Mouse (Mus musculus): ENCODE data around the gene Baiap2l2. TPM values are rescaled to one million over a fixed set of nuclear protein-coding genes. Genes with fewer than 3 reads are reported as not detected.

Gene Baiap2l2
- polyA plus RNA-seq (2012; rRNA removed): 113 and 170 TPM in 2 replicates

DNA sequence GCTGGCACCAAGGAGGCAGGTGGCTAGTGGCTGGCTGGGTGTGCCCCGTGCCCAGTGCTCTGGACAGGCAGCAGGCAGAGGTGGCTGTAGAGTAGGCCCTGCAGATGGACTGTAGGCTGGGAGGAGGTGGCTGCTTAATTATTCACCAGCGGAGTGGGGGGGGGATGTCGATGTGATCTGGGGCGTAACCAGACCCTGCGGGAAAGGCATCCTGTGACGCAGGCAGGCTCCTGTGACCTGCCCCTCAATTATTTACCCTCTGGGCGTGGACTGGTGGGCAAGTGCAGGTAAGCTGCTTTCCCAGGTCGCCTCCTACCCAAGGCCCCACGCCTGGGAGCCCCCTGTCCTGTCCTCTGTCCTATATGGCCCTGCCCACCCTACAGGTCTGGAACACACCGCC, at the start of gene Baiap2l2:
Gene Baiap2l2 (minus strand): TSS at position 139 of the 400 bp plus-strand sequence.
- H3K4me3 ChIP-seq (ENCODE audit: insufficient read depth, low read depth, low read length): peak within 1 kb of the TSS; percentile 71

GRCm38 (mm10) chr15:79333409-79333808, 48.1 kb upstream of the Baiap2l2 start:
- TF ChIP-seq POLR2A (IDR thresholded peaks at IDR 0.05; ENCODE audit: low read depth, low read length) (no peak), CTCF (conservative IDR thresholded peaks at IDR 0.05; ENCODE audit: insufficient read depth, insufficient read length, low read depth, low read length) (no peak)
- H3K27me3 ChIP-seq (replicated peaks; ENCODE audit: control insufficient read depth, insufficient read depth, low read length): no peaks in the 10 kb centered on the region
- peaks cover 4% of the 10 kb centered on the region; the same call in 1 of the 2 replicates for H3K4me1 ChIP-seq (ENCODE audit: control insufficient read depth, insufficient read depth, low read length)
- WGBS: 16% methylated on average over 4 of the region's 4 CpGs
- DNase-seq: peak; percentile 53
- no peak overlapping the region for H3K4me3 ChIP-seq (ENCODE audit: insufficient read depth, low read depth, low read length)
- H3K27ac ChIP-seq (ENCODE audit: insufficient read depth, low read depth, low read length): peak overlapping the region; percentile 4; the same call in 1 of the 2 replicates
- H3K36me3 ChIP-seq (ENCODE audit: control insufficient read depth, insufficient read depth, low read length): no peaks in the 10 kb centered on the region

More for the DNA sequence above, at the start of gene Baiap2l2:
- WGBS: 28% methylated on average over 10 of the region's 10 CpGs
- Histone ChIP-seq H3K27me3 (replicated peaks; ENCODE audit: control insufficient read depth, insufficient read depth, low read length) (no peaks in the 10 kb centered on the region), H3K27ac (ENCODE audit: insufficient read depth, low read depth, low read length) (peak within 1 kb of the TSS; percentile 99), H3K36me3 (ENCODE audit: control insufficient read depth, insufficient read depth, low read length) (no peaks in the 10 kb centered on the region), H3K4me1 (ENCODE audit: control insufficient read depth, insufficient read depth, low read length) (peaks cover 39% of the 10 kb centered on the region)
- TF ChIP-seq CTCF (conservative IDR thresholded peaks at IDR 0.05; ENCODE audit: insufficient read depth, insufficient read length, low read depth, low read length) (no peak), POLR2A (IDR thresholded peaks at IDR 0.05; ENCODE audit: low read depth, low read length) (peak; percentile 55)
- peak; percentile 93 for DNase-seq

DNA sequence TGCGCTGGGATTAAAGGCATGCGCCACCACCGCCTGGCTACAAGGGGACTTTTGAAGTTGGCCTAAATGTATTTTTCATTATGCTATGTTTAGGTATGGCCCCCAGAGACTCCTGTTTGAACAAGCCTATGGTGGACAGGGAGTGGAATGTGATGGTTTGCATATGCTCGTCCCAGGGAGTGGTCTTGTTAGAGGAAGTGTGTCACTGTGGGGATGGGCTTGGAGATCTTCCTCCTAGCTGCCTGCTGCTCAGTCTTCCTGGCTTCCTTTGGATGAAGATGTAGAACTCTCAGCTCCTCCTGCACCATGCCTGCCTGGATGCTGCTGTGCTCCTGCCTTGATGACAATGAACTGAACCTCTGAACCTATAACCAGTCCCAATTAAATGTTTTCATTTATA, 45.2 kb upstream of the Baiap2l2 start:
- Histone ChIP-seq H3K27ac (ENCODE audit: insufficient read depth, low read depth, low read length) (no peak overlapping the region), H3K4me3 (ENCODE audit: insufficient read depth, low read depth, low read length) (no peak overlapping the region), H3K27me3 (replicated peaks; ENCODE audit: control insufficient read depth, insufficient read depth, low read length) (no peaks in the 10 kb centered on the region), H3K4me1 (ENCODE audit: control insufficient read depth, insufficient read depth, low read length) (peaks cover 13% of the 10 kb centered on the region), H3K36me3 (ENCODE audit: control insufficient read depth, insufficient read depth, low read length) (no peaks in the 10 kb centered on the region)
- no peak for DNase-seq
- WGBS: 82% methylated on average over 4 of the region's 4 CpGs
- TF ChIP-seq POLR2A (IDR thresholded peaks at IDR 0.05; ENCODE audit: low read depth, low read length): no peak
- no peak for TF ChIP-seq CTCF (conservative IDR thresholded peaks at IDR 0.05; ENCODE audit: insufficient read depth, insufficient read length, low read depth, low read length)

- Histone ChIP-seq H3K27ac (ENCODE audit: insufficient read depth, low read depth, low read length) (no peak overlapping the region), H3K4me1 (ENCODE audit: control insufficient read depth, insufficient read depth, low read length) (peaks cover 13% of the 10 kb centered on the region), H3K36me3 (ENCODE audit: control insufficient read depth, insufficient read depth, low read length) (no peaks in the 10 kb centered on the region), H3K4me3 (ENCODE audit: insufficient read depth, low read depth, low read length) (no peak overlapping the region), H3K27me3 (replicated peaks; ENCODE audit: control insufficient read depth, insufficient read depth, low read length) (no peaks in the 10 kb centered on the region)
- TF ChIP-seq CTCF (conservative IDR thresholded peaks at IDR 0.05; ENCODE audit: insufficient read depth, insufficient read length, low read depth, low read length): no peak
- TF ChIP-seq POLR2A (IDR thresholded peaks at IDR 0.05; ENCODE audit: low read depth, low read length): no peak
- WGBS: 92% methylated on average over 6 of the region's 6 CpGs
- no peak for DNase-seq
These were observed 44.6 kb upstream of the Baiap2l2 start for GRCm38 (mm10) chr15:79329979-79330363.

DNA sequence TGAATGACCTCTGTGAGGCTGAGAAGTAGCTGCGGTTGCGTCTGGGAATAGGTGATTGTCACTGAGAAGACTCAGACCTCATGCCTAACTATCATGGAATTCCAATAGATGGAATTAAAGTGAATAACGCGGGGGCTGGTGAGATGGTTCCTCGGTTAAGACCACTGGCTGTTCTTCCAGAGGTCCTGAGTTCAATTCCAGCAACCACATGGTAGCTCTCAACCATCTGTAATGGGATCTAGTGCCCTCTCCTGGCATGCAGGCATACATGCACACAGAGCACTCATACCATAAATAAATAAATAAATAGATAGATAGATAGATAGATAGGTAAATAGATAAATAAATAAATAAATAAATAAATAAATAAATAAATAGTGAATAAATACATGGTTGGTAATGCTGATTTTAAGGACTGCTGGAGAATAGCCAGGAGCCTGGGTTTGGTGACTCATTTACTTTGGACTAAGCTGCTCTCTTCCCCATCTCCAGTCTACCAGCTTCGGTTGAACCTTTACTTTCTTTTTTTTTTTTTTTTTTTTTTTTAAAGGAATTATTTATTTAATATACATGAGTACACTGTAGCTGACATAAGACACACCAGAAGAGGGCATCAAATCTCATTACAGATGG, 44.1 kb upstream of the Baiap2l2 start:
- no peak for DNase-seq
- Histone ChIP-seq H3K36me3 (ENCODE audit: control insufficient read depth, insufficient read depth, low read length) (no peaks in the 10 kb centered on the region), H3K27ac (ENCODE audit: insufficient read depth, low read depth, low read length) (no peak overlapping the region), H3K4me3 (ENCODE audit: insufficient read depth, low read depth, low read length) (no peak overlapping the region), H3K27me3 (replicated peaks; ENCODE audit: control insufficient read depth, insufficient read depth, low read length) (no peaks in the 10 kb centered on the region), H3K4me1 (ENCODE audit: control insufficient read depth, insufficient read depth, low read length) (peaks cover 13% of the 10 kb centered on the region)
- TF ChIP-seq POLR2A (IDR thresholded peaks at IDR 0.05; ENCODE audit: low read depth, low read length): no peak
- no peak for TF ChIP-seq CTCF (conservative IDR thresholded peaks at IDR 0.05; ENCODE audit: insufficient read depth, insufficient read length, low read depth, low read length)
- 91% methylated on average over 6 of the region's 6 CpGs for WGBS

DNA sequence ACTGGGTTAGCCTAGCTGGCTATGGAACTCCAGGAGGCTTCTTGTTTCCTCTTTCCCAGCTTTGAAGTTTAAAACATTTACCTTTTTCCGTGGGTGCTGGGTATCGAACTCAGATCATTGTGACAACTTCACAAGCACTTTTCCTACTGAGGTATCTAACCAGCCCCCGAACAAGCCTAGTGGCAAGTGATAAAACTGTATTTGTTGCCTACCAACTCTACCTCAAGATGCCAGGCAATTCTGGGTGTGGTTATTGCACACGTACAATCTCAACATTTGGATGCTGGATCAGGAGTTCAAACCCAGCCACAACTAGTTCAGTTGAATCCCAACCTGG, 43.6 kb upstream of the Baiap2l2 start:
- DNase-seq: no peak
- TF ChIP-seq CTCF (conservative IDR thresholded peaks at IDR 0.05; ENCODE audit: insufficient read depth, insufficient read length, low read depth, low read length): no peak
- TF ChIP-seq POLR2A (IDR thresholded peaks at IDR 0.05; ENCODE audit: low read depth, low read length): no peak
- H3K36me3 ChIP-seq (ENCODE audit: control insufficient read depth, insufficient read depth, low read length): no peaks in the 10 kb centered on the region
- peaks cover 13% of the 10 kb centered on the region for H3K4me1 ChIP-seq (ENCODE audit: control insufficient read depth, insufficient read depth, low read length)
- H3K4me3 ChIP-seq (ENCODE audit: insufficient read depth, low read depth, low read length): no peak overlapping the region
- no peaks in the 10 kb centered on the region for H3K27me3 ChIP-seq (replicated peaks; ENCODE audit: control insufficient read depth, insufficient read depth, low read length)
- no peak overlapping the region for H3K27ac ChIP-seq (ENCODE audit: insufficient read depth, low read depth, low read length)
- 95% methylated on average over 4 of the region's 4 CpGs for WGBS

- H3K27ac ChIP-seq (ENCODE audit: insufficient read depth, low read depth, low read length): peak within 1 kb of the TSS; percentile 88
- no peaks in the 10 kb centered on the region for H3K27me3 ChIP-seq (replicated peaks; ENCODE audit: control insufficient read depth, insufficient read depth, low read length)
- TF ChIP-seq CTCF (conservative IDR thresholded peaks at IDR 0.05; ENCODE audit: insufficient read depth, insufficient read length, low read depth, low read length) (no peak), POLR2A (IDR thresholded peaks at IDR 0.05; ENCODE audit: low read depth, low read length) (no peak)
- H3K36me3 ChIP-seq (ENCODE audit: control insufficient read depth, insufficient read depth, low read length): no peaks in the 10 kb centered on the region
- DNase-seq: peak; percentile 99
- WGBS: 4% methylated on average over 46 of the region's 46 CpGs
- H3K4me1 ChIP-seq (ENCODE audit: control insufficient read depth, insufficient read depth, low read length): peaks cover 9% of the 10 kb centered on the region
- H3K4me3 ChIP-seq (ENCODE audit: insufficient read depth, low read depth, low read length): peak within 1 kb of the TSS; percentile 62
These were observed 43.0 kb upstream of the Baiap2l2 start, which contains the start of gene Pla2g6 for GRCm38 (mm10) chr15:79328058-79328938. Gene Pla2g6, minus strand, starts transcription at chr15:79328390.
